Mouse (Mus musculus) lung, postnatal 0 days (tissue): Measurements from ENCODE around the gene Npy. TPM values are rescaled to one million over a fixed set of nuclear protein-coding genes. Genes with fewer than 3 reads are reported as not detected.

ENCODE experiments used
- ATAC-seq: fragments of 200-750 bp; cut with Nextera tagmentation; 2 replicates; pipeline ENCODE4 v1.8.0; 2017; ENCODE audit warnings: moderate library complexity
- DNase-seq: peaks from one replicate; pipeline ENCODE4 v3.0.0-alpha.2; 2016; ENCODE audit warnings: low spot score
- H3K27ac ChIP-seq: fragments of 300-500 bp; sonication (generic); 2 replicates; pipeline ENCODE4 v1.5.1; 2014; ENCODE audit warnings: antibody characterized with exemption, mild to moderate bottlenecking, low read length, mixed read lengths
- H3K27me3 ChIP-seq: fragments of 300-500 bp; sonication (generic); replicated peaks from 2 replicates; pipeline ENCODE4 v1.6.1; 2014; ENCODE audit warnings: low read length, mixed read lengths; ENCODE audit not compliant: insufficient read depth
- H3K36me3 ChIP-seq: fragments of 300-500 bp; sonication (generic); 2 replicates; pipeline ENCODE4 v1.6.1; 2014; ENCODE audit warnings: low read length, mixed read lengths; ENCODE audit not compliant: insufficient read depth
- H3K4me1 ChIP-seq: fragments of 300-500 bp; sonication (generic); 2 replicates; pipeline ENCODE4 v1.6.1; 2014; ENCODE audit warnings: antibody characterized with exemption, low read depth, low read length, mixed read lengths; ENCODE audit not compliant: insufficient read depth
- H3K4me2 ChIP-seq: fragments of 300-500 bp; sonication (generic); replicated peaks from 2 replicates; pipeline ENCODE4 v1.6.1; 2014; ENCODE audit warnings: low read depth, mild to moderate bottlenecking, low read length, moderate library complexity, mixed read lengths
- H3K4me3 ChIP-seq: fragments of 300-500 bp; sonication (generic); 2 replicates; pipeline ENCODE4 v1.5.1; 2014; ENCODE audit warnings: low read depth, low read length
- H3K9ac ChIP-seq: fragments of 300-500 bp; sonication (generic); replicated peaks from 2 replicates; pipeline ENCODE4 v1.6.1; 2014; ENCODE audit warnings: low read depth, mild to moderate bottlenecking
- H3K9me3 ChIP-seq: fragments of 300-500 bp; sonication (generic); 2 replicates; pipeline ENCODE4 v1.6.1; 2016; ENCODE audit warnings: low read length, mixed read lengths
- CTCF ChIP-seq: IDR thresholded peaks from 2 replicates; pipeline ENCODE4 v1.5.1; 2016; ENCODE audit warnings: antibody characterized with exemption, mild to moderate bottlenecking
- EP300 ChIP-seq: IDR thresholded peaks from 2 replicates; pipeline ENCODE4 v1.6.1; 2016; ENCODE audit warnings: antibody characterized with exemption, mild to moderate bottlenecking, control low read depth
- WGBS: fragments of 180-500 bp; shearing (Covaris S2); extraction: QIAGEN DNeasy Blood & Tissue Kit; methylation state at CpG from one replicate; pipeline ENCODE4 v1.1.7; 2014; 5-methylcytosine and 5-hydroxymethylcytosine counted together
- polyA plus RNA-seq: library from polyadenylated mRNA; unstranded; fragments of >200 nt; fragmentation: Nextera tagmentation; extraction: Ambion mirVana; gene quantifications from 2 replicates; pipeline ENCODE4 v1.2.1, GENCODE M21; 2015

Npy gene
- polyA plus RNA-seq, 1 experiment from 2014 or later = not detected

DNA sequence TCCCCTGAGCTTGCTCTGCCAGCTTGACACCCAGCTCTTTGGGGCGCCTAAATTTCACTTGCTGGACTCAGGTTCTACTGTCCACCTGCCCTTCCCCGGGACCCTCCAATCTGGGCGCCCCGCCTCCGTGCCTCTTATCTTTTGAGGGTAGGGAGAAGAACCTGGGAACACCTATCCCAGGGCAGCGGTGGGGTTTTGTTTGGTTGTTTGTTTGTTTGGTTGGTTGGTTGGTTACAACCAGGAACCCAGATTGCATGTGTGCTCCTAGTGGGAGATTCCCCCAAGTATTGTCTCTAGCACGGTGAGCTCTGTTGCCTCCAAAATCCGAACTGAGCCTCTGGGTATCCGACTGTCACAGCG is 341 bp downstream of the Npy start:
- Histone ChIP-seq H3K9ac (no peak overlapping the region), H3K27me3 (peaks cover 38% of the 10 kb centered on the region), H3K4me3 (peak overlapping the region; percentile 42), H3K36me3 (no peaks in the 10 kb centered on the region), H3K9me3 (no peaks in the 10 kb centered on the region), H3K4me1 (peaks cover 4% of the 10 kb centered on the region; the same call in 1 of the 2 replicates), H3K27ac (no peak overlapping the region), H3K4me2 (peak overlapping the region; percentile 75)
- TF ChIP-seq EP300 (no peak), CTCF (no peak)
- DNase-seq (no peak), ATAC-seq (no peak)
- WGBS = 2% methylated on average over 10 of the region's 10 CpGs

DNA sequence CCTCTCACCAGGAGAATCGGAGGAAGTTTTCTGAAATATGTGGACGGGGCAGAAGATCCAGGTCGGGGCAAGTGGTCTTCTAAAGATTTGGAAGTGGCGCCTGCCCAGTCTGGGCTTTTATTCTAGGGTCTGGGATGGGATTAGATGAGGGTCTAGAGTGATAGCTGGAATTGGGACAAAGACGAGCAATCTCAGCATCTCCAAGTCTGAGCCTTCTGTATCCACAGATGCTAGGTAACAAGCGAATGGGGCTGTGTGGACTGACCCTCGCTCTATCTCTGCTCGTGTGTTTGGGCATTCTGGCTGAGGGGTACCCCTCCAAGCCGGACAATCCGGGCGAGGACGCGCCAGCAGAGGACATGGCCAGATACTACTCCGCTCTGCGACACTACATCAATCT is 861 bp downstream of the Npy start:
- ATAC-seq (no peak), DNase-seq (no peak)
- Histone ChIP-seq H3K36me3 (no peaks in the 10 kb centered on the region), H3K4me3 (no peak overlapping the region), H3K27me3 (peaks cover 38% of the 10 kb centered on the region), H3K9ac (no peak overlapping the region), H3K9me3 (no peaks in the 10 kb centered on the region), H3K27ac (no peak overlapping the region), H3K4me2 (no peak overlapping the region), H3K4me1 (peaks cover 4% of the 10 kb centered on the region; the same call in 1 of the 2 replicates)
- no peak for TF ChIP-seq EP300
- no peak for TF ChIP-seq CTCF
- WGBS = 9% methylated on average over 15 of the region's 15 CpGs

DNA sequence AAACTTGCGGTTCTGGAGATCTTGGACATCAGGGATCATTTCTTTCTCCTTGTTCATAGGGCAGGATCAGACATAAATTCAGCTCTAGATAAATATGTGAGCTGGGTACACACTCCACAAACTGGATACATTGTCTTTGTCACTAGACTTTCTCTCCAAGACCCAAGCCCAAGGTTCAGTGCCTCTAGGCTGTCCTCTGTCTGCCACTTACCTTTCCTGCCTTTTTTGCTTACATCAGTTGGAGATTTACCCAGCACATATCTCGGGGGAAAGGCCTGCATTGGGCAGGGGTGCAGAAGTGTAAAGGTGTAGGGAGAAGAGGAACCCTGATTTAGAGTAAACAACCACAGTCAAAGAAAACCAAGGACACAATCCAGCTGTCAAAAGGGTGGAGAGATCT is 1.3 kb downstream of the Npy start:
- ATAC-seq (no peak), DNase-seq (no peak)
- Histone ChIP-seq H3K4me2 (no peak overlapping the region), H3K27ac (no peak overlapping the region), H3K27me3 (peaks cover 38% of the 10 kb centered on the region), H3K9ac (no peak overlapping the region), H3K9me3 (no peaks in the 10 kb centered on the region), H3K4me1 (peaks cover 4% of the 10 kb centered on the region; the same call in 1 of the 2 replicates), H3K36me3 (no peaks in the 10 kb centered on the region), H3K4me3 (no peak overlapping the region)
- 21% methylated on average over 2 of the region's 2 CpGs for WGBS
- TF ChIP-seq EP300 (no peak), CTCF (no peak)

DNA sequence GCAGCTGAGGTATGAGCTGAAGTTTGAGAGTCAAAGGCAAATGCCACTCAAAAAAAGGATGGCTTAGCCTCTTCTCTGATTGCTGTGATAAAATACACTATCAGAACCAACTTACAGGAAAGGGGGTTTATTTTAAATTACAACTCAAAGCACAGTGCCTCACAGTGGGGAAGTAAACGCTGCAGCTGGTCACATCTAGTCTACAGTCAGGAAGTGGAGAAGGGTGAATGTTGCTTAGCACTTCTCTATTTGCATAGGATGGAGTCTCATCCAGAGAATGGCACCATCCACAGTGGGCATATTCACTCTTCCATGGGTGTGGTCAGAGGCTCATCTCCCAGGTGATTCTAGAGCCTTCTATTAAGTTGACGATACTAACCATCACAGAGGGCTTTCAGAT is 9.1 kb downstream of the Npy start:
- no peak for ATAC-seq
- H3K4me3 ChIP-seq = no peak overlapping the region
- H3K27me3 ChIP-seq = no peaks in the 10 kb centered on the region
- no peak for TF ChIP-seq EP300
- no peak for TF ChIP-seq CTCF
- H3K9ac ChIP-seq = no peak overlapping the region
- DNase-seq = no peak
- H3K27ac ChIP-seq = no peak overlapping the region
- no peaks in the 10 kb centered on the region for H3K9me3 ChIP-seq
- no peaks in the 10 kb centered on the region for H3K4me1 ChIP-seq
- no peak overlapping the region for H3K4me2 ChIP-seq
- no peaks in the 10 kb centered on the region for H3K36me3 ChIP-seq
- WGBS = 60% methylated on average over 2 of the region's 2 CpGs

GRCm38 (mm10) chr6:49856830-49857229 is 34.3 kb downstream of the Npy start:
- Histone ChIP-seq H3K9me3 (no peaks in the 10 kb centered on the region), H3K36me3 (no peaks in the 10 kb centered on the region), H3K4me1 (no peaks in the 10 kb centered on the region), H3K27ac (no peak overlapping the region), H3K9ac (no peak overlapping the region), H3K4me2 (no peak overlapping the region), H3K4me3 (no peak overlapping the region), H3K27me3 (no peaks in the 10 kb centered on the region)
- TF ChIP-seq EP300 (no peak), CTCF (no peak)
- ATAC-seq = no peak
- DNase-seq = no peak
- WGBS = 39% methylated on average over 2 of the region's 2 CpGs

DNA sequence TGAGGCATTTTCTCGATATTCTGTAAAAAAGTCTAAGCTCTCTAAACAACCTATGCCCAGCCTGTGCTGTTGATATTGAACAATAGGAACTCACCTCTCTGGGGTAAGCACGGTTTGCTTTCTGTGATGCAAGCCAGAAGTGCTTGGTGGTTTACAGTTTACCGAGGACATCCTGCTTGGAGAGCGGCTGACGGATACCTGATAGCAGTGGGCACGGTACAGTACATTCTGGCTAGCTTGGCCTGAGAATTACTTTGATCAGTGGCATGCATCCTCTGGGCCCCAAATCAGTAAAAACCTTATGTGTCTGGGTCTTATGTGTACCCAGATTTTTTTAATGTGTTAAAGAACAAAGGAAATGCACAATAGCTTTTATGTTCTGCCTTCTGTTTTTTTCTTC is 45.1 kb downstream of the Npy start:
- WGBS = 64% methylated on average over 6 of the region's 6 CpGs
- Histone ChIP-seq H3K4me3 (no peak overlapping the region), H3K4me2 (no peak overlapping the region), H3K9me3 (no peaks in the 10 kb centered on the region), H3K27ac (no peak overlapping the region), H3K36me3 (no peaks in the 10 kb centered on the region), H3K4me1 (no peaks in the 10 kb centered on the region), H3K27me3 (no peaks in the 10 kb centered on the region), H3K9ac (no peak overlapping the region)
- TF ChIP-seq EP300 = no peak
- TF ChIP-seq CTCF = no peak
- DNase-seq (no peak), ATAC-seq (no peak)

- Histone ChIP-seq H3K9me3 (no peaks in the 10 kb centered on the region), H3K4me2 (no peak overlapping the region), H3K4me3 (no peak overlapping the region), H3K27me3 (no peaks in the 10 kb centered on the region), H3K9ac (no peak overlapping the region), H3K4me1 (no peaks in the 10 kb centered on the region), H3K27ac (no peak overlapping the region), H3K36me3 (no peaks in the 10 kb centered on the region)
- TF ChIP-seq CTCF (no peak), EP300 (no peak)
- 92% methylated on average over 6 of the region's 6 CpGs for WGBS
- ATAC-seq (no peak), DNase-seq (no peak)
Observed at GRCm38 (mm10) chr6:49871071-49871470, 48.6 kb downstream of the Npy start.
